Mouse (Mus musculus) left cerebral cortex, postnatal 14 days (tissue): ENCODE measurements around the gene Arhgap9. TPM values are rescaled to one million over a fixed set of nuclear protein-coding genes. Genes with fewer than 3 reads are reported as not detected.

Experiments
- DNase-seq, 2 experiments: peaks; one replicate each; pipeline ENCODE4 v3.0.0; 2021 to 2022; ENCODE audit warnings: low spot score in 2 of 2, mixed read lengths in 1 of 2
- intact Hi-C: fragments of 180-260 bp; cut with DNase I; formaldehyde crosslinking; loops from one replicate; pipeline ENCODE4 v1.15.1; 2025
- total RNA-seq, 2 experiments: library from RNA; stranded (reverse); gene quantifications; 2 replicates each; pipeline ENCODE4 v1.2.3; 2021

Arhgap9 gene
- total RNA-seq, 2 experiments from 2014 or later: 0.66 to 1.2 TPM

DNA sequence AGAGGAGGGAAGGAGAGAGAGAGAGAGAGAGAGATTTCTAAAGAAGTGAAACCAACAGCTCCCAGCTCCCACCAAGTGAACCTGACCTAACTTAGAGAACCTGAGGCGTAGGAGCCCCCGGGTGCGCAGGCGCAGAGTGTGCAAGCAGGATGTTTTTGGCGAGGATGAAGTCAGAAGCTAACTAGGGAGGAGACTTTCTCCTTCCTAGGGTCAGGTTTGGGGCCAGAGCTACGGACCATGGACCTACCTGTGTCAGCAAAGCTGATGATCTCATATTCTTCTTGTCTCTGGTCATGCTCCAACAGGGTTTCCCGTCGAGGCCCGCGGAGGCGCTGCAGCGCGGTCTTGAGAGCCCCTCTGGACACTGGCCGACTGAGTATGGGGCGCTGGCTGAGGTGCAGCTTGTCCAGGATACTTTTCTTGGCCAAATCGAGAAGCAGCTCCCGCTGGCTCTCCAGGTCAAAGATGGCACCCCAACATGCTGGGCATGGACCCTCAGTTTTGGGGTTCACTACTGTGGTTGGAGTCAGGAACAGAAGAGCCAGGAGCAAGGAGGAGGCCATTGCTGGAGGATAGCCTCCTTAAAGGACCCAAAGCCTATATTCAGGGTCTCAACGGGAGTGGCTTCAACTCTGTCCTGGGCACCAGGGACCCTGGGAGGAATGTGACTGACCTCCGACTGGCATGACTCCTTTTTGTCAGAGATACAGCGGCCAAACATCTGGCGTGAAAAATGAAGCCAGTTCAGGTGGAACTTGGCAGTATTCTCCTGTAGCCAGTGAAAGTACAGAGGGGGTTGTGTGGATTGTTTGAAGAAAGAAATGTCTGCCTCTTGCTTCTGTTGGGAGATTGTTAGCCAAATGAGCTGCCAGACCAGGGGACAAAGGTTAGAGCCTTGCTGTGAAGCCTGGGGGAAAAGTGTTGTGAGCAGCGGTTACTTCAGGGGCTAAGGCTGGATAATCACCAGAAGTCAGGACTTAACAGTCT is 48.4 kb downstream of the Arhgap9 start, which contains the start of gene Inhbc:
Gene Inhbc (minus strand): TSS at position 598 of the 987 bp plus-strand sequence.
- intact Hi-C loops: no loop called here
- no peak for DNase-seq

DNA sequence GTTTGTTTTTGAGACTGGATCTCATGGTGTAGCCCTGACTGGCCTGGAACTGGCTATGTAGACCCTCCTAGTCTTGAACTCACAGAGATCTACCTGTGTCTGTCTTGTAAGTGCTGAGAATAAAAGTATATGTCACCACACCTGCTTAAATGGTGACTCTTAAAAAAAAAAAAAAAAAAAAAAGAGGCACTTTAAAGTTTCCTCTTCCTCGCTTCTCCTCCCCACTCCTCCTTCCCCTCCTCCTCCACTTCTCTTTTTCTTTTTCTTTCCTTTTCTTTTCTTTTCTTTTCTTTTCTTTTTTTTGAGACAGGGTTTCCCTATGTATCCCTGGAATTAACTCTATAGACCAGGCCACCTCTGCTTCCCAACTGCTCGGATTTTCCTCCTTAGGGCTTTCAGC is 49.3 kb downstream of the Arhgap9 start:
- no peak for DNase-seq
- intact Hi-C loops: no loop called here

DNA sequence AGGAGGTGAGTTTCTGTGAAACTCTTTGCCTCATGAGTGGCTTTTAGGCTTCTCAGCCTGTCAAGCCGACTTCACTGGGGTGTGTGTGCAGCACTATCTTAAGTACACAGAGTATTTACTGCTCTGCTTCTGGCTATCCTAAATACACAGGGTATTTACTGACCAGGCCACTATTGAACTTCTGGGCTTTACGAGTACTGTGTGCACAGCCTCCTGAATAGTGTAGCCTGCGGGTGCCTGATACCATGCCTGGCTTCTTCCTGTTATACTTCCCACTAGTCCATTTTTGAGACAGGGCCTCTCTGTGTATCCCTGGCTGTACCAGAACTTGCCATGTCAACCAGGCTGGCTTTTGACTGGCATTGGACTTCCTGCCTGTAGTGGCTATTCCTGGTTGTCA is 55.9 kb downstream of the Arhgap9 start:
- intact Hi-C loops: no loop called here
- DNase-seq: no peak

Other genes starting within 250 kb of the Arhgap9 start
- gene Agap2, start 246.7 kb upstream of the Arhgap9 start, total RNA-seq: 100 to 1,000 TPM; 704 to 706 TPM
- gene Os9, start 200.8 kb upstream of the Arhgap9 start, total RNA-seq: 100 to 1,000 TPM; 111 to 116 TPM
- gene B4galnt1, start 156.7 kb upstream of the Arhgap9 start, total RNA-seq: 100 to 1,000 TPM; 108 to 110 TPM
- gene Slc26a10, start 141.3 kb upstream of the Arhgap9 start, total RNA-seq: 1 to 10 TPM; 1.1 to 1.4 TPM
- gene Arhgef25, start 131.9 kb upstream of the Arhgap9 start, total RNA-seq: 100 to 1,000 TPM in 1 of 2 experiments, 10 to 100 TPM in 1; 92.9 to 103 TPM
- 100 to 1,000 TPM; 202 to 203 TPM for gene Dtx3, start 126.2 kb upstream of the Arhgap9 start, total RNA-seq
- 10 to 100 TPM; 63.6 to 78.9 TPM for gene Pip4k2c, start 110.4 kb upstream of the Arhgap9 start, total RNA-seq
- gene Kif5a, start 58.6 kb upstream of the Arhgap9 start, total RNA-seq: 100 to 1,000 TPM; 581 to 593 TPM
- gene Dctn2, start 55.6 kb upstream of the Arhgap9 start, total RNA-seq: 100 to 1,000 TPM; 308 to 321 TPM
- gene Mbd6, start 32.9 kb upstream of the Arhgap9 start, total RNA-seq: 10 to 100 TPM; 41.2 to 44.7 TPM
- 10 to 100 TPM; 59.1 to 61.5 TPM for gene Mars, start 10.2 kb upstream of the Arhgap9 start, total RNA-seq
- gene Gli1, start 20.0 kb downstream of the Arhgap9 start, total RNA-seq: 1 to 10 TPM; 1.6 to 1.9 TPM
- gene Inhbe, start 32.4 kb downstream of the Arhgap9 start, total RNA-seq: under 1 TPM in 1 of 2 experiments, not detected in 1; 0.13 TPM
- gene Inhbc, start 48.5 kb downstream of the Arhgap9 start, total RNA-seq: not detected
- 100 to 1,000 TPM; 333 to 340 TPM for gene R3hdm2, start 58.4 kb downstream of the Arhgap9 start, total RNA-seq
- 10 to 100 TPM in 1 of 2 experiments, 1 to 10 TPM in 1; 3.0 to 10.0 TPM for gene Stac3, start 179.7 kb downstream of the Arhgap9 start, total RNA-seq
- 1 to 10 TPM; 7.4 to 8.9 TPM for gene Ndufa4l2, start 193.0 kb downstream of the Arhgap9 start, total RNA-seq
- 10 to 100 TPM; 27.5 to 32.9 TPM for gene Shmt2, start 200.5 kb downstream of the Arhgap9 start, total RNA-seq
- 1 to 10 TPM; 4.4 to 7.4 TPM for gene Nxph4, start 212.6 kb downstream of the Arhgap9 start, total RNA-seq